Mouse (Mus musculus) MEL (cell line): ENCODE data around the gene Tmem239. TPM values are rescaled to one million over a fixed set of nuclear protein-coding genes. Genes with fewer than 3 reads are reported as not detected.
A peak's percentile ranks its signal among the peaks of the same experiment; 100 is the strongest.

Source experiments
- DNase-seq: peaks from one replicate; pipeline ENCODE4 v3.0.0; 2011; ENCODE audit warnings: low read depth, low spot score
- H3K27ac ChIP-seq: 2 replicates; pipeline ENCODE4 v1.5.1; 2012; ENCODE audit warnings: low read depth, mild to moderate bottlenecking, control low read depth, low read length, moderate library complexity; ENCODE audit not compliant: control insufficient read depth
- H3K27me3 ChIP-seq, 2 experiments: fragments of 150-350 bp in 1 of 2; sonication (generic) in 1 of 2; 2 replicates each; pipeline ENCODE4 v1.6.1; 2012; ENCODE audit warnings: low read length in 2 of 2, mild to moderate bottlenecking in 2 of 2, improper control_type of control experiment in 1 of 2, moderate library complexity in 1 of 2; ENCODE audit not compliant: insufficient read depth in 2 of 2, control insufficient read depth in 1 of 2
- H3K36me3 ChIP-seq, 2 experiments: 2 replicates each; pipeline ENCODE4 v1.6.1; 2012 to 2014; ENCODE audit warnings: low read length in 2 of 2, improper control_type of control experiment in 1 of 2, inconsistent platforms in 1 of 2, mild to moderate bottlenecking in 1 of 2; ENCODE audit not compliant: insufficient read depth in 2 of 2, control insufficient read depth in 1 of 2
- H3K4me1 ChIP-seq, 2 experiments: fragments of 150-350 bp in 1 of 2; sonication (generic) in 1 of 2; 2 replicates each; pipeline ENCODE4 v1.6.1; 2012; ENCODE audit warnings: low read length in 2 of 2, improper control_type of control experiment in 1 of 2, mild to moderate bottlenecking in 1 of 2; ENCODE audit not compliant: insufficient read depth in 2 of 2, control insufficient read depth in 1 of 2
- H3K4me3 ChIP-seq, 2 experiments: fragments of 150-350 bp in 1 of 2; sonication (generic) in 1 of 2; 2 replicates each; pipeline ENCODE4 v1.5.1; 2012; ENCODE audit warnings: low read depth in 2 of 2, low read length in 2 of 2, mild to moderate bottlenecking in 2 of 2, moderate library complexity in 2 of 2, control low read depth in 1 of 2, improper control_type of control experiment in 1 of 2; ENCODE audit not compliant: control insufficient read depth in 1 of 2, insufficient read depth in 1 of 2
- H3K79me2 ChIP-seq: 2 replicates; pipeline ENCODE4 v1.6.1; 2012; ENCODE audit warnings: mild to moderate bottlenecking, low read length, moderate library complexity; ENCODE audit not compliant: control insufficient read depth, poor library complexity, insufficient read depth
- H3K9ac ChIP-seq: 2 replicates; pipeline ENCODE4 v1.6.1; 2012; ENCODE audit warnings: low read depth, mild to moderate bottlenecking, control low read depth, low read length, moderate library complexity; ENCODE audit not compliant: control insufficient read depth, poor library complexity, severe bottlenecking
- H3K9me3 ChIP-seq: fragments of 150-350 bp; sonication (generic); replicated peaks from 2 replicates; pipeline ENCODE4 v1.6.1; 2012; ENCODE audit warnings: mild to moderate bottlenecking, low read length, improper control_type of control experiment, moderate library complexity; ENCODE audit not compliant: insufficient read depth
- BHLHE40 ChIP-seq: IDR thresholded peaks from 2 replicates; pipeline ENCODE4 v1.6.1; 2012; ENCODE audit warnings: low read depth, mild to moderate bottlenecking, inconsistent platforms, low read length, improper control_type of control experiment, borderline replicate concordance
- EP300 ChIP-seq, 2 experiments: IDR thresholded peaks; 2 replicates each; pipeline ENCODE4 v1.6.1; 2011; ENCODE audit warnings: improper control_type of control experiment in 2 of 2, low read length in 2 of 2, low read depth in 1 of 2, mild to moderate bottlenecking in 1 of 2
- ETS1 ChIP-seq: IDR thresholded peaks from 2 replicates; pipeline ENCODE4 v1.6.1; 2012; ENCODE audit warnings: low read depth, mild to moderate bottlenecking, inconsistent platforms, low read length, improper control_type of control experiment, moderate library complexity
- GATA1 ChIP-seq: IDR thresholded peaks from 2 replicates; pipeline ENCODE4 v1.6.1; 2011; ENCODE audit warnings: low read depth, low read length, improper control_type of control experiment
- JUND ChIP-seq: IDR thresholded peaks from 2 replicates; pipeline ENCODE4 v1.6.1; 2011; ENCODE audit warnings: low read depth, mild to moderate bottlenecking, improper control_type of control experiment, low read length
- MAFK ChIP-seq: IDR thresholded peaks from 2 replicates; pipeline ENCODE4 v1.6.1; 2011; ENCODE audit warnings: low read depth, mild to moderate bottlenecking, low read length, improper control_type of control experiment, borderline replicate concordance
- MAX ChIP-seq: IDR thresholded peaks from 2 replicates; pipeline ENCODE4 v1.6.1; 2011; ENCODE audit warnings: low read length, improper control_type of control experiment
- MAZ ChIP-seq: IDR thresholded peaks from 2 replicates; pipeline ENCODE4 v1.6.1; 2012; ENCODE audit warnings: low read depth, mild to moderate bottlenecking, inconsistent platforms, low read length, improper control_type of control experiment
- MXI1 ChIP-seq: IDR thresholded peaks from 2 replicates; pipeline ENCODE4 v1.6.1; 2011; ENCODE audit warnings: mild to moderate bottlenecking, low read depth, low read length, improper control_type of control experiment
- MYC ChIP-seq: IDR thresholded peaks from 2 replicates; pipeline ENCODE4 v1.6.1; 2011; ENCODE audit warnings: low read depth, mild to moderate bottlenecking, low read length, improper control_type of control experiment, moderate library complexity
- NELFE ChIP-seq: IDR thresholded peaks from 2 replicates; pipeline ENCODE4 v1.6.1; 2011; ENCODE audit warnings: low read depth, low read length, improper control_type of control experiment
- NRF1 ChIP-seq: IDR thresholded peaks from 2 replicates; pipeline ENCODE4 v1.6.1; 2014; ENCODE audit warnings: low read depth, mild to moderate bottlenecking, inconsistent platforms, low read length, improper control_type of control experiment, moderate library complexity; ENCODE audit not compliant: poor library complexity, insufficient read depth, severe bottlenecking
- POLR2AphosphoS2 ChIP-seq: IDR thresholded peaks from 2 replicates; pipeline ENCODE4 v1.6.1; 2011; ENCODE audit warnings: low read length, improper control_type of control experiment
- RCOR1 ChIP-seq: IDR thresholded peaks from 2 replicates; pipeline ENCODE4 v1.6.1; 2012; ENCODE audit warnings: low read depth, mild to moderate bottlenecking, inconsistent platforms, low read length, improper control_type of control experiment
- SIN3A ChIP-seq: IDR thresholded peaks from 2 replicates; pipeline ENCODE4 v1.6.1; 2012; ENCODE audit warnings: low read length, improper control_type of control experiment, inconsistent platforms
- TBP ChIP-seq: IDR thresholded peaks from 2 replicates; pipeline ENCODE4 v1.8.0; 2011; ENCODE audit warnings: low read depth, low read length, improper control_type of control experiment
- TCF12 ChIP-seq: IDR thresholded peaks from 2 replicates; pipeline ENCODE4 v1.6.1; 2014; ENCODE audit warnings: low read depth, mild to moderate bottlenecking, inconsistent platforms, low read length, improper control_type of control experiment, moderate library complexity
- USF1 ChIP-seq: IDR thresholded peaks from 2 replicates; pipeline ENCODE4 v1.6.1; 2014; ENCODE audit warnings: low read depth, mild to moderate bottlenecking, inconsistent platforms, low read length, improper control_type of control experiment, moderate library complexity
- ZC3H11A ChIP-seq: IDR thresholded peaks from 2 replicates; pipeline ENCODE4 v1.6.1; 2012; ENCODE audit warnings: low read depth, mild to moderate bottlenecking, inconsistent platforms, low read length, improper control_type of control experiment
- ZKSCAN1 ChIP-seq: IDR thresholded peaks from 2 replicates; pipeline ENCODE4 v1.6.1; 2012; ENCODE audit warnings: low read depth, mild to moderate bottlenecking, inconsistent platforms, low read length, improper control_type of control experiment, moderate library complexity
- ZNF384 ChIP-seq: IDR thresholded peaks from 2 replicates; pipeline ENCODE4 v1.6.1; 2012; ENCODE audit warnings: low read depth, mild to moderate bottlenecking, inconsistent platforms, low read length, improper control_type of control experiment
- polyA plus RNA-seq, 2 experiments: library from polyadenylated mRNA; stranded (reverse) in 1 of 2; unstranded in 1 of 2; fragments of >175 nt in 1 of 2; fragments of >200 nt in 1 of 2; gene quantifications; 2 replicates each; pipeline versions ENCODE4 v1.2.1 to v1.2.4; 2012; ENCODE audit warnings: low replicate concordance in 2 of 2, low read depth in 1 of 2; ENCODE audit not compliant: insufficient read length in 2 of 2, insufficient read depth in 1 of 2, missing spikeins in 1 of 2
- total RNA-seq: library from RNA; depleted of rRNA; stranded (reverse); fragments of 300-350 nt; gene quantifications from 2 replicates; pipeline ENCODE4 v1.2.3, GENCODE M21; 2012; rRNA removed

The Tmem239 gene
- total RNA-seq, result not detected in 2 replicates
- under 1 TPM in 1 of 2 experiments, not detected in 1; 0.11 TPM for polyA plus RNA-seq

GRCm38 (mm10) chr2:130406178-130406577 is at the start of gene Tmem239:
Gene Tmem239 (plus strand): TSS chr2:130406478.
- Histone ChIP-seq H3K27me3 (0 out of 4 replicates have a peak, but pooled peaks cover 0 to 2% of the 10 kb centered on the region in 2 experiments), H3K36me3 (peaks cover 0 to 4% of the 10 kb centered on the region in 2 experiments; a peak in 2 of 4 replicates), H3K9ac (no peak within 1 kb of the TSS), H3K79me2 (no peaks in the 10 kb centered on the region), H3K27ac (no peak within 1 kb of the TSS), H3K9me3 (no peaks in the 10 kb centered on the region), H3K4me3 (no peak within 1 kb of the TSS), H3K4me1 (peaks cover 0 to 7% of the 10 kb centered on the region in 2 experiments; a peak in 3 of 4 replicates)
- DNase-seq, result no peak
- TF ChIP-seq POLR2AphosphoS2 (no peak), MYC (no peak), ZC3H11A (no peak), USF1 (no peak), NELFE (no peak), JUND (no peak), BHLHE40 (no peak), NRF1 (no peak)

GRCm38 (mm10) chr2:130357551-130357950 is 48.7 kb upstream of the Tmem239 start:
- Histone ChIP-seq H3K4me1 (peaks cover 0 to 15% of the 10 kb centered on the region in 2 experiments; a peak in 2 of 4 replicates), H3K27me3 (no peaks in the 10 kb centered on the region), H3K9ac (no peak overlapping the region)

More at GRCm38 (mm10) chr2:130357551-130357950, 48.7 kb upstream of the Tmem239 start:
- TF ChIP-seq GATA1 (peak; percentile 91), SIN3A (peak; percentile 70), ZKSCAN1 (no peak), ETS1 (peak; percentile 82), RCOR1 (peak; percentile 92), MAFK (no peak), NELFE (no peak), MYC (peak; percentile 41; the same call in 1 of the 2 replicates), ZNF384 (0 out of 2 replicates have a peak, but pooled peaks have one; percentile 13), BHLHE40 (peak; percentile 65; the same call in 1 of the 2 replicates), MXI1 (peak; percentile 62), MAZ (peak; percentile 84; the same call in 1 of the 2 replicates), MAX (peak; percentile 56; the same call in 1 of the 2 replicates), EP300 (IDR thresholded peaks at IDR 0.05; ENCODE audit: low read depth in 1 of 2, low read length in 2 of 2) (peak; percentile 79 to 87), TCF12 (peak; percentile 75), TBP (no peak), JUND (no peak)
- Histone ChIP-seq H3K9me3 (no peaks in the 10 kb centered on the region), H3K4me3 (no peak overlapping the region), H3K79me2 (no peaks in the 10 kb centered on the region), H3K36me3 (peaks cover 0 to 10% of the 10 kb centered on the region in 2 experiments; a peak in 2 of 4 replicates), H3K27ac (no peak overlapping the region)
- peak; percentile 56 for DNase-seq
